Mouse (Mus musculus) skeletal muscle tissue, postnatal 0 days (tissue): ENCODE results near the gene Ankra2. TPM values are rescaled to one million over a fixed set of nuclear protein-coding genes. Genes with fewer than 3 reads are reported as not detected.

Experiments
- polyA plus RNA-seq: library from polyadenylated mRNA; unstranded; fragments of >200 nt; fragmentation: Nextera tagmentation; extraction: Ambion mirVana; gene quantifications from 2 replicates; pipeline ENCODE4 v1.2.1, GENCODE M21; 2015

Ankra2 gene
- 17.6 and 18.2 TPM in 2 replicates for polyA plus RNA-seq

DNA sequence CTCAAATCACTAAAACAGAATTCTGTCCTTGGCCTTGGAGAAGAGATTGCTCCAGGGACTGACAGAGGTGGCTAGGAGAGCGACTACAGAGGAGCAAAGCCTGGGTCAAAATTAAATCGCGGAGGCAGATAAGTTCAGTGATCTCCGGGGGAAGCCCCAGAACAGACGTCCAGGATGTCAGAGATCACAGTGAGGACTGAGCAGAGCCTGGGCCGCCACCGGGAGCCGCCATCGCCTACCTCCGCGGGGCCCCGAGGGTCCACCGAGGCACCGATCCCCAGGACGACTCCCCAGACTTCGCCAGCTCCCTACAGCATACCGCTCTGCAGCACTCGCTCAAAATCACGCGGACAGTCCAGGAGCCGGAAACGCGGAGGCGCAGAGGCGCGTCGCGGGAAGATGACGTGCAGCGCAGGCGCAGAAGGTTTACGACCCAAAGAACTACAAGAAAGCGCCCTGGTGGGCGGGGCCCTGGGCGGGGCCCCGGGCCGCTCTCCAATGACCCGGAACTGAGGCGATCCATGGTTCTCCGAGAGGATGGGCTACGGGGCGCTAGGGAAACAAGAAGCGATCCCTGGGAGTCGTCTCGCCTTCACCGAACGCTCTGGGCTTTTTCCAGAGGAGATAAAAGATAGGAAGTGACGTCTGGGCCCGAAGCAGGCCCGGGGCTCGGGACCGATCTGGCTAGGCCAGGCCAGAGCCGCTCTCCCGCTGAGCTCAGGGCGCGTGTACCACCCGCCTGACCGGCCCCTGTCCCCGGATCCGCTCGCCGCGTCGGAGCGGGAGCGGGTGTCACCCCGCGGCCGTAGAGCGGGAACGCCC, at the start of gene Ankra2, which contains the start of gene Utp15:
Ankra2 (plus strand) TSS at position 439 of the 822 bp plus-strand sequence.
Utp15 (minus strand) TSS at position 406 of the 822 bp plus-strand sequence.

DNA sequence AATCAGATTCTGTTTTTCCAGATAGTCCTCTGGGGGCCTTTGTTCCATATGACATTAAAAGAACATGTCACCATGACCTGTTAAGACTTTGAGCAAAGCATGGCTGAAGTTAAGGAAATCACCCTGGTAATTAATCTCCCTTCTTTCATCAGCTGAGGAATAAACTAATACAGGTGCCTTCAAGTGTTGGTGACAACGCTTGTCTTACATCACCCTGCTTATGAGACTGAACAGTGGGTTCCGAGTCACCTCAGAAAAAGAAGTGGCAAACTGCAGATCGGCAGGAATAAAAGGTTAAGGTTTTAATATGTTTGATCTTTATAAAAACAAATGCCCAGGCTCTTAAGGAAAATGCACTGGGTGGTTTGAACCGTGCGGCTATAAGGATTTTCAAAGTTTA, 16.8 kb downstream of the Ankra2 start, which contains the start of gene Gm21976:
Gm21976 (plus strand) TSS at position 202 of the 400 bp plus-strand sequence.

GRCm38 (mm10) chr13:98316480-98317245, 53.8 kb downstream of the Ankra2 start, which contains the start of gene Btf3:
Gene Btf3 (minus strand): TSS chr13:98317006.

Other genes with a start within 250 kb of the Ankra2 start
- gene Arhgef28, start 56.6 kb upstream of the Ankra2 start, polyA plus RNA-seq: 4.3 and 5.3 TPM in 2 replicates
- gene Utp15, start within 50 bp of the Ankra2 start, polyA plus RNA-seq: 6.0 and 7.5 TPM in 2 replicates
- not detected in 2 replicates for gene Gm21976, start 16.8 kb downstream of the Ankra2 start, polyA plus RNA-seq
- gene Btf3, start 53.9 kb downstream of the Ankra2 start, polyA plus RNA-seq: 431 and 467 TPM in 2 replicates
- 0.17 and 0.24 TPM in 2 replicates for gene Foxd1, start 91.2 kb downstream of the Ankra2 start, polyA plus RNA-seq
- gene Gm10320, start 228.9 kb downstream of the Ankra2 start, polyA plus RNA-seq: 0.59 and 0.94 TPM in 2 replicates